Mouse (Mus musculus) thymus, adult 2 months (tissue): ENCODE measurements at regions not wholly inside any gene's neighbourhood (a gene's known extent, or its start where the extent isn't known, plus 50 kb on each side); places are given as distances from the start of the nearest gene placed in this dataset.

Experiments used
- DNase-seq: peaks from one replicate; pipeline ENCODE4 v3.0.0; 2021
- H3K27ac ChIP-seq: fragments of 200-500 bp; 2 replicates; pipeline ENCODE4 v1.5.1; 2012; ENCODE audit warnings: low read length, control low read depth; ENCODE audit not compliant: control insufficient read depth, insufficient read depth
- H3K27me3 ChIP-seq: fragments of 200-500 bp; 2 replicates; pipeline ENCODE4 v1.6.1; 2012; ENCODE audit warnings: mild to moderate bottlenecking, low read length, moderate library complexity, mixed read lengths; ENCODE audit not compliant: control insufficient read depth, insufficient read depth
- H3K36me3 ChIP-seq: fragments of 200-500 bp; 2 replicates; pipeline ENCODE4 v1.6.1; 2012; ENCODE audit warnings: mild to moderate bottlenecking, low read length, moderate library complexity; ENCODE audit not compliant: control insufficient read depth, insufficient read depth
- H3K4me1 ChIP-seq: fragments of 200-500 bp; replicated peaks from 2 replicates; pipeline ENCODE4 v1.6.1; 2012; ENCODE audit warnings: low read length; ENCODE audit not compliant: control insufficient read depth, insufficient read depth
- H3K4me3 ChIP-seq: fragments of 200-500 bp; 2 replicates; pipeline ENCODE4 v1.5.1; 2012; ENCODE audit warnings: mild to moderate bottlenecking, low read length, control low read depth, moderate library complexity; ENCODE audit not compliant: control insufficient read depth, insufficient read depth
- CTCF ChIP-seq: fragments of 200-500 bp; IDR thresholded peaks from 2 replicates; pipeline ENCODE4 v1.5.1; 2012; ENCODE audit warnings: mild to moderate bottlenecking, control low read depth, low read length, moderate library complexity, borderline replicate concordance; ENCODE audit not compliant: control insufficient read depth, poor library complexity, insufficient read depth; ENCODE audit errors: extremely low read depth
- POLR2A ChIP-seq: fragments of 200-500 bp; IDR thresholded peaks from 2 replicates; pipeline ENCODE4 v1.6.1; 2012; ENCODE audit warnings: mild to moderate bottlenecking, low read length, control low read depth, moderate library complexity; ENCODE audit not compliant: control insufficient read depth, poor library complexity, insufficient read depth; ENCODE audit errors: extremely low read depth
- WGBS: fragments of 180-500 bp; shearing (Covaris S2); methylation state at CpG from one replicate; pipeline ENCODE4 v1.1.7; 2018; 5-methylcytosine and 5-hydroxymethylcytosine counted together

DNA sequence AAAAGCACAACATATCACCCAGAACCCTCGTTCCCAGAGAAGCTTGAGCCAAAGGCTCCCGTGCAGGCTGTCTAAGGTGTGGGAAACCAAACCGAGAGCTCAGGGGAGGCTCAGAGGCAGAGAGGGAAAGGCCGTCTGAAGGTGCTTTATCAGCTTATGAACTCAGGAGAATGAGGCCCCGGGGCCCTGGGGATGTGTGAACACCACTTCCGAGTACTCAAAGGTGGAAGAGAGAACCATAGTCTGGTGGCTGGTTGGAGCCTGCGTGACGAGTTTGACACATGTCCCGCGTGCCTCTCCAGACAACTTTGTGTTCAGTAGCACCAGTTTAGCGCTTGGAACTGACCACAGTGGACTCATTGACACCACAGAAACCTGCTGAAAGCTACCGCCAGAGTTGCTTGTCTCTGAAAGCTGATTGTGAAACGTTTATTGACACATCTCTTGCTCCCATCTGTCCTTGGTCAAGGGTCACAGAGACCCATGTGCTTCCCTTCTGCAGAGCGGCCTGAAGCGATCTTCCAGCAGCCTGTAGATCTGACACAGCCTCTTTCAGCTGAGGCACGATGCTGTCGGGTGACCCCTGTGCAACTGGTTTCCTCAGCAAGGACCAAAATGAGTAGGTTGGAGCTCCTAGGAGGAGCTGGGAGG is 56.5 kb upstream of the Jazf1 start:
- WGBS, result 93% methylated on average over 17 of the region's 17 CpGs
- Histone ChIP-seq H3K36me3 (no peaks in the 10 kb centered on the region), H3K4me3 (no peak overlapping the region), H3K27me3 (no peaks in the 10 kb centered on the region), H3K27ac (no peak overlapping the region), H3K4me1 (no peaks in the 10 kb centered on the region)
- TF ChIP-seq POLR2A, result no peak
- no peak for TF ChIP-seq CTCF
- DNase-seq, result no peak

GRCm38 (mm10) chr6:53120385-53120784 is 52.0 kb upstream of the Jazf1 start:
- WGBS, result 89% methylated on average over 5 of the region's 5 CpGs
- Histone ChIP-seq H3K36me3 (no peaks in the 10 kb centered on the region), H3K27me3 (no peaks in the 10 kb centered on the region), H3K4me3 (no peak overlapping the region), H3K27ac (no peak overlapping the region), H3K4me1 (no peaks in the 10 kb centered on the region)
- no peak for DNase-seq
- TF ChIP-seq CTCF, result no peak
- TF ChIP-seq POLR2A, result no peak
